Mouse (Mus musculus): ENCODE measurements at regions not wholly inside any gene's neighbourhood (a gene's known extent, or its start where the extent isn't known, plus 50 kb on each side); places are given as distances from the start of the nearest gene placed in this dataset.

- TF ChIP-seq CTCF (conservative IDR thresholded peaks at IDR 0.05; ENCODE audit: low read length) (no peak), NANOG (IDR thresholded peaks at IDR 0.05; ENCODE audit: borderline replicate concordance, low read length) (no peak)
Observed at GRCm38 (mm10) chrX:166929716-166930420, 279.2 kb downstream of the Tmsb4x start.
